Mouse (Mus musculus): ENCODE measurements around the gene Gm21970. TPM values are rescaled to one million over a fixed set of nuclear protein-coding genes. Genes with fewer than 3 reads are reported as not detected.
A peak's percentile ranks its signal among the peaks of the same experiment; 100 is the strongest.

Gene Gm21970
- polyA plus RNA-seq, 1 experiment from 2014 or later, result not detected

DNA sequence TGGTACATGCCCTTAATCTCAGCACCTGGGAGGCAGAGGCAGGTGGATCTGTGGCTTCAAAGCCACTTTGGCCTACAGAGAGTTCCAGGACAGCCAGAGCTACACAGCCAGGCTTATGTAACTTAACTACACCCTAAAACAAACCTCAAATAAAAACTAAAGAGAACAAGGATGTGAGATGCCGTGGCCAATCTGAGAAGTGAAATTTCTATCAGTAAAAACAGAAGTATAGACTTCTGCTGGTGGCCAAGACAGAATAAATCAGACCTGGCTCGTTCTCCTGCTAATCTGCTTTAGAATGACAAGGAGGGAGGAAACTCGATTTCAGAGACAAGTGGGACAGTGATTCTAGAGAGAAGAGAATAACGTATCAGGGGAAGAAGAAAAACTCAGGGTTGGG is 64.3 kb downstream of the Gm21970 start:
- Histone ChIP-seq H3K36me3 (ENCODE audit: insufficient read depth, low read length) (no peaks in the 10 kb centered on the region), H3K27ac (ENCODE audit: low read length) (no peak overlapping the region), H3K4me2 (replicated peaks; ENCODE audit: low read depth, low read length) (no peak overlapping the region), H3K9ac (replicated peaks; ENCODE audit: low read length) (no peak overlapping the region), H3K9me3 (ENCODE audit: low read length) (no peaks in the 10 kb centered on the region), H3K4me1 (ENCODE audit: insufficient read depth, low read length) (no peaks in the 10 kb centered on the region), H3K27me3 (ENCODE audit: insufficient read depth, low read length) (no peaks in the 10 kb centered on the region), H3K4me3 (ENCODE audit: low read length) (no peak overlapping the region)
- WGBS, result 66% methylated on average over 4 of the region's 4 CpGs
- no peak for ATAC-seq (ENCODE audit: low FRiP score, low TSS enrichment)

GRCm38 (mm10) chr16:91458301-91458746 is 66.8 kb downstream of the Gm21970 start:
- Histone ChIP-seq H3K4me3 (ENCODE audit: low read length) (no peak overlapping the region), H3K36me3 (ENCODE audit: insufficient read depth, low read length) (no peaks in the 10 kb centered on the region), H3K4me1 (ENCODE audit: insufficient read depth, low read length) (peaks cover 6% of the 10 kb centered on the region; the same call in 1 of the 2 replicates), H3K27me3 (ENCODE audit: insufficient read depth, low read length) (no peaks in the 10 kb centered on the region), H3K9me3 (ENCODE audit: low read length) (no peaks in the 10 kb centered on the region), H3K27ac (ENCODE audit: low read length) (no peak overlapping the region), H3K9ac (replicated peaks; ENCODE audit: low read length) (no peak overlapping the region), H3K4me2 (replicated peaks; ENCODE audit: low read depth, low read length) (no peak overlapping the region)
- WGBS, result 50% methylated on average over 21 of the region's 21 CpGs
- no peak for ATAC-seq (ENCODE audit: low FRiP score, low TSS enrichment)

- 41% methylated on average over 5 of the region's 5 CpGs for WGBS
- Histone ChIP-seq H3K36me3 (ENCODE audit: insufficient read depth, low read length) (no peaks in the 10 kb centered on the region), H3K27me3 (ENCODE audit: insufficient read depth, low read length) (no peaks in the 10 kb centered on the region), H3K9me3 (ENCODE audit: low read length) (no peaks in the 10 kb centered on the region), H3K4me1 (ENCODE audit: insufficient read depth, low read length) (peaks cover 6% of the 10 kb centered on the region; the same call in 1 of the 2 replicates), H3K4me3 (ENCODE audit: low read length) (no peak overlapping the region), H3K9ac (replicated peaks; ENCODE audit: low read length) (no peak overlapping the region), H3K4me2 (replicated peaks; ENCODE audit: low read depth, low read length) (no peak overlapping the region), H3K27ac (ENCODE audit: low read length) (no peak overlapping the region)
- ATAC-seq (ENCODE audit: low FRiP score, low TSS enrichment), result no peak
Measured at GRCm38 (mm10) chr16:91458976-91459375, 67.5 kb downstream of the Gm21970 start.

GRCm38 (mm10) chr16:91459396-91459795 is 67.9 kb downstream of the Gm21970 start:
- Histone ChIP-seq H3K4me3 (ENCODE audit: low read length) (no peak overlapping the region), H3K36me3 (ENCODE audit: insufficient read depth, low read length) (no peaks in the 10 kb centered on the region), H3K4me1 (ENCODE audit: insufficient read depth, low read length) (peaks cover 6% of the 10 kb centered on the region; the same call in 1 of the 2 replicates), H3K4me2 (replicated peaks; ENCODE audit: low read depth, low read length) (no peak overlapping the region), H3K27me3 (ENCODE audit: insufficient read depth, low read length) (no peaks in the 10 kb centered on the region), H3K27ac (ENCODE audit: low read length) (no peak overlapping the region), H3K9me3 (ENCODE audit: low read length) (no peaks in the 10 kb centered on the region), H3K9ac (replicated peaks; ENCODE audit: low read length) (no peak overlapping the region)
- no peak for ATAC-seq (ENCODE audit: low FRiP score, low TSS enrichment)
- 88% methylated on average over 3 of the region's 3 CpGs for WGBS

- Histone ChIP-seq H3K4me3 (ENCODE audit: low read length) (no peak overlapping the region), H3K9ac (replicated peaks; ENCODE audit: low read length) (no peak overlapping the region), H3K4me2 (replicated peaks; ENCODE audit: low read depth, low read length) (no peak overlapping the region), H3K27ac (ENCODE audit: low read length) (no peak overlapping the region), H3K4me1 (ENCODE audit: insufficient read depth, low read length) (peaks cover 6% of the 10 kb centered on the region; the same call in 1 of the 2 replicates), H3K27me3 (ENCODE audit: insufficient read depth, low read length) (no peaks in the 10 kb centered on the region), H3K36me3 (ENCODE audit: insufficient read depth, low read length) (no peaks in the 10 kb centered on the region), H3K9me3 (ENCODE audit: low read length) (no peaks in the 10 kb centered on the region)
- WGBS, result 77% methylated on average over 11 of the region's 11 CpGs
- ATAC-seq (ENCODE audit: low FRiP score, low TSS enrichment), result no peak
Measured at GRCm38 (mm10) chr16:91459841-91460370, 68.4 kb downstream of the Gm21970 start.

DNA sequence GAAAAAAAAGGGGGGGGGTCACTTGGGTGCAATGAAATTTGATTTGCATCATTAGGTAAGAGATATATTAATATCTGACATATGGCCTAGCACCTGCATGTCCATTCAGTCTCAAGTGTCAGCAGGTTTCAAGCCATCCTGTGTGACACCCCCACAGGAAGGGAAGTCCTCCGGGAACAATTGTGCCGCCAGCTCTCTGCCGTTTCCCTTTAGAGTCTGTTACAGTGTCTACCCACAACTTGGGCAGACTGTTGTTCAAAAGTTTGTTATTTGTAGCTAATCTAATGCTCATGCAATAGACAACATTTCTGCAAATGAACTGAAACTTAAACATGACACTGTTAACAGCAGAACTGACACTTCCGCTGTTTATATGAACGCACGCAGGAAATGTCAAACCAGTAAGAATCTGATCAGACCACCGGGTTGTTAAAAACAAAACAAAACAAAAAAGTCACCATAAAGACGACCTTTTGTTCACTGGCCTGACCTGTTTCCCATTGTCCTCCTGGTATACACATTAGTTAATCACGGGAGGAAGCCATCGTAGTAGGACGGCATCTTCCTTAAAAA is 69.6 kb downstream of the Gm21970 start:
- Histone ChIP-seq H3K4me1 (ENCODE audit: insufficient read depth, low read length) (peaks cover 17% of the 10 kb centered on the region), H3K27ac (ENCODE audit: low read length) (peak overlapping the region; percentile 57), H3K4me3 (ENCODE audit: low read length) (no peak overlapping the region), H3K4me2 (replicated peaks; ENCODE audit: low read depth, low read length) (peak overlapping the region; percentile 25), H3K9ac (replicated peaks; ENCODE audit: low read length) (no peak overlapping the region), H3K27me3 (ENCODE audit: insufficient read depth, low read length) (no peaks in the 10 kb centered on the region), H3K36me3 (ENCODE audit: insufficient read depth, low read length) (no peaks in the 10 kb centered on the region), H3K9me3 (ENCODE audit: low read length) (no peaks in the 10 kb centered on the region)
- 34% methylated on average over 11 of the region's 11 CpGs for WGBS
- no peak for ATAC-seq (ENCODE audit: low FRiP score, low TSS enrichment)

GRCm38 (mm10) chr16:91461773-91462181 is 70.3 kb downstream of the Gm21970 start:
- peaks cover 24% of the 10 kb centered on the region for H3K4me1 ChIP-seq (ENCODE audit: insufficient read depth, low read length)
- H3K9me3 ChIP-seq (ENCODE audit: low read length), result no peaks in the 10 kb centered on the region
- 16% methylated on average over 9 of the region's 9 CpGs for WGBS
- no peak overlapping the region for H3K9ac ChIP-seq (replicated peaks; ENCODE audit: low read length)
- H3K4me2 ChIP-seq (replicated peaks; ENCODE audit: low read depth, low read length), result no peak overlapping the region
- H3K4me3 ChIP-seq (ENCODE audit: low read length), result no peak overlapping the region
- no peaks in the 10 kb centered on the region for H3K27me3 ChIP-seq (ENCODE audit: insufficient read depth, low read length)
- H3K27ac ChIP-seq (ENCODE audit: low read length), result peak overlapping the region; percentile 80
- no peaks in the 10 kb centered on the region for H3K36me3 ChIP-seq (ENCODE audit: insufficient read depth, low read length)
- no peak for ATAC-seq (ENCODE audit: low FRiP score, low TSS enrichment)

DNA sequence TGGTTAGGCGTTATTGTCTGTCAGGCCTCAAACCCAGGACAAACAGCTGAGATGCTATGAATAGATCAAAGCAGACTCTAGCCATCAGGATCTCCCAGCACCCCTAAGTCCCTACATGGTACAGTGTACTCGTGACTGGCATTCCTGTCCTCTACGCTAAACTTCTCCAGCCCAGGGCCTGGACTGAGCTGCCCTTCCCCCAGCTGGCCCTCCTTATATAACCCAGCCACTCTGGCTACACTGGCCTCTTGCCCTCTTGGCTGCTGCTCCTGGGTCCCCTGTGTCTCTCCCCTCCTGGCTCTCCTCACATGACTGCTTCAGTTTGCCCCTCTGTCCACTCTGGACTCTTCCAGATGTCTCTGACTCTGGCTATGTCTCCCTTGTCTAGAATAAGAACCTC is 71.1 kb downstream of the Gm21970 start:
- H3K36me3 ChIP-seq (ENCODE audit: insufficient read depth, low read length), result no peaks in the 10 kb centered on the region
- H3K4me3 ChIP-seq (ENCODE audit: low read length), result no peak overlapping the region
- no peak overlapping the region for H3K4me2 ChIP-seq (replicated peaks; ENCODE audit: low read depth, low read length)
- no peak overlapping the region for H3K9ac ChIP-seq (replicated peaks; ENCODE audit: low read length)
- WGBS, result 73% methylated on average over 3 of the region's 3 CpGs
- no peak for ATAC-seq (ENCODE audit: low FRiP score, low TSS enrichment)
- no peaks in the 10 kb centered on the region for H3K27me3 ChIP-seq (ENCODE audit: insufficient read depth, low read length)
- H3K4me1 ChIP-seq (ENCODE audit: insufficient read depth, low read length), result peaks cover 25% of the 10 kb centered on the region
- H3K9me3 ChIP-seq (ENCODE audit: low read length), result no peaks in the 10 kb centered on the region
- H3K27ac ChIP-seq (ENCODE audit: low read length), result no peak overlapping the region

DNA sequence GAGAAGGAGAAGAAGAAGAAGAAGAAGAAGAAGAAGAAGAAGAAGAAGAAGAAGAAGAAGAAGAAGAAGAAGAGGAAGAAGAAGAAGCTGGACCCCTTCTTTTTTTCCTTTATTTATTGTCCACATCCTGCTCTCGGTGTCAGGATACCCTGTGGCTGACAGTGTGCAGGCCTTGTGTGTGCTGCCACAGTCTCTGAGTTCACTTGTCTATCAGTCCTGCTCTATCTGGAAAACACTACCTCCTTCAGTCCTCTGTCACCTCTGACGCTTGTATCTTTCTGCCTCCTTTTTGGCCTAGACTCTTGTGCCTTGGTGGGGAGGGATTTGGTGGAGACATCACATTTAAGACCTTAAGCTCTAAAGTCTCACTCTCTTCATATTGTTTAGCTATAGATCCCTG is 71.9 kb downstream of the Gm21970 start:
- Histone ChIP-seq H3K4me1 (ENCODE audit: insufficient read depth, low read length) (peaks cover 25% of the 10 kb centered on the region), H3K27ac (ENCODE audit: low read length) (no peak overlapping the region), H3K9ac (replicated peaks; ENCODE audit: low read length) (no peak overlapping the region), H3K27me3 (ENCODE audit: insufficient read depth, low read length) (no peaks in the 10 kb centered on the region), H3K4me3 (ENCODE audit: low read length) (no peak overlapping the region), H3K9me3 (ENCODE audit: low read length) (peaks cover 5% of the 10 kb centered on the region), H3K36me3 (ENCODE audit: insufficient read depth, low read length) (peaks cover 5% of the 10 kb centered on the region; the same call in 1 of the 2 replicates), H3K4me2 (replicated peaks; ENCODE audit: low read depth, low read length) (no peak overlapping the region)
- WGBS, result 90% methylated on average over 2 of the region's 2 CpGs
- no peak for ATAC-seq (ENCODE audit: low FRiP score, low TSS enrichment)

DNA sequence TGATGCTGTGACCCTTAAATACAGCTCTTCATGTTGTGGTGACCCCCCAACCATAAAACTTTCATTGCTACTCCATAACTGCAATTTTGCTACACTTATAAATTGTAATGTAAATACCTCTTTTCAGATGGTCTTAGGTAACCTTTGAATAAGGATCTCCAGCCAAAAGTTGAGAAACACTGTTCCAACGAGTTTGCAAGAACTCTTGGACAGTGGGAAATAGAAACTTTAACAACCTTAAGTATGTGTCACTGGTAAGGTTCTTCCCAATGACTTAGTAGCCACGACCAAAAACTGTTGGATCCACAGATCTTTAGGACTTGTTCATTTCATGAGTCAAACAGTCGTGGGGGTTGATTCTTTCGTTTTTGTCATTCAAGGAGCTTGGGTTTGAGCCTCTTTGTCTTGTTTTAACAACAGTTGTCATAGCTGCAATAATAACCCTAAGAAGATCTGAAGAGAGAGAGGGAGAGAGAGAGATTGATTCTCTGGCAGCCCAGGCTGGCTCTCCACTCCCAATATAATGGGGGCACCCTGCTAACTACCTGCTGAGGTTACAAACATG is 72.4 kb downstream of the Gm21970 start:
- H3K36me3 ChIP-seq (ENCODE audit: insufficient read depth, low read length), result peaks cover 9% of the 10 kb centered on the region; the same call in 1 of the 2 replicates
- 88% methylated on average over 4 of the region's 4 CpGs for WGBS
- no peak overlapping the region for H3K9ac ChIP-seq (replicated peaks; ENCODE audit: low read length)
- H3K4me2 ChIP-seq (replicated peaks; ENCODE audit: low read depth, low read length), result peak overlapping the region; percentile 94
- peak overlapping the region; percentile 78; the same call in 1 of the 2 replicates for H3K27ac ChIP-seq (ENCODE audit: low read length)
- no peaks in the 10 kb centered on the region for H3K27me3 ChIP-seq (ENCODE audit: insufficient read depth, low read length)
- H3K9me3 ChIP-seq (ENCODE audit: low read length), result peaks cover 5% of the 10 kb centered on the region
- H3K4me1 ChIP-seq (ENCODE audit: insufficient read depth, low read length), result peaks cover 25% of the 10 kb centered on the region
- peak overlapping the region; percentile 67 for H3K4me3 ChIP-seq (ENCODE audit: low read length)
- ATAC-seq (ENCODE audit: low FRiP score, low TSS enrichment), result no peak

Data from kidney, embryonic 16.5 days (tissue).